Mouse (Mus musculus) embryonic fibroblast, embryonic 13.5 days (primary cell): Measurements from ENCODE around the gene Cpsf4l.
A peak's percentile ranks its signal among the peaks of the same experiment; 100 is the strongest.

Experiments used
- CTCF ChIP-seq: IDR thresholded peaks from 2 replicates; pipeline ENCODE4 v1.5.1; 2011; ENCODE audit warnings: mild to moderate bottlenecking, control low read depth, low read length, moderate library complexity, borderline replicate concordance; ENCODE audit not compliant: insufficient read depth
- POLR2A ChIP-seq: IDR thresholded peaks from 2 replicates; pipeline ENCODE4 v1.6.1; 2011; ENCODE audit warnings: low read depth, mild to moderate bottlenecking, control low read depth, low read length, moderate library complexity

GRCm38 (mm10) chr11:113750571-113751483 is 41.0 kb upstream of the Cpsf4l start:
- TF ChIP-seq CTCF, result 0 out of 2 replicates have a peak, but pooled peaks have one; percentile 17
- peak; percentile 54 for TF ChIP-seq POLR2A
